Mouse (Mus musculus): ENCODE results near the gene Tex38.

DNA sequence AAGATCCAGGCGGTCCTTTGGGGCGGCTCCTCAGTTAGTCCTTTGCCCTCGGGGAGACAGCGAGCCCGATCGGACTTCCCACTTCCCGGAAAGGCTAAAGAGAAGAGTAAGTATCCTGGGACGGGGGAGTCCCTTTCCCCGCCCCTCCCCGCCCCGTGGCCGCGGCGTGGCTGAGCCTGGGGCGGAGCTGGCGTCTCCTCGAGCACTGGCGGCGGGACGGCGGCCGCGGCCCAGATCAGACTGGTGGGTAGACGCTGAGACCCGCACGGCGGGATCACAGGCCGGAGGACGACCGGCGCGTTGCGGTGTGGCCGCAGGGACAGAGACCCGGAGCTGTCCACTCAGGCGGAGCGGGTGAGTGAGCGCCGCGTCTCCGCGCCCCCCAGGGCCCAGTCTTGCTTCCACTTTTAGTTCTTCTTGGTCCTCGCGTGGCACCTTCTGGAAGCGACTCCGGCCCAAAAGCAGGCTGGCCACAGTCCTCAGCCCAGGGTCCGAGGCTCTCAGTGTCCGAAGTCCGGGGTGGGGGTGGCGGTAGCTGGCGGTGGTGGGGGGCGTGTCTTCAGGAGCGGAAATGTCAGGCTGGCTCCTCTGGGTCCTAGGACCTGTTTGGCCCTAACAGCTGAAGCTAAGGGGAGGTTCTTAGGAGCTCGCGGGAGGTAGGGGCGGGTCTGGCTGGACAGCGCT is 47.2 kb upstream of the Tex38 start, which contains the start of gene Mob3c:
- TF ChIP-seq POLR2A (IDR thresholded peaks at IDR 0.05; ENCODE audit: insufficient read depth, low read depth, low read length) (0 out of 2 replicates have a peak, but pooled peaks have one; percentile 36), CTCF (IDR thresholded peaks at IDR 0.05; ENCODE audit: insufficient read depth, low read depth, low read length) (no peak)

All from olfactory bulb, adult 2 months (tissue).